Mouse (Mus musculus): ENCODE measurements around the gene Rpl27a.

Rpl27a gene

DNA sequence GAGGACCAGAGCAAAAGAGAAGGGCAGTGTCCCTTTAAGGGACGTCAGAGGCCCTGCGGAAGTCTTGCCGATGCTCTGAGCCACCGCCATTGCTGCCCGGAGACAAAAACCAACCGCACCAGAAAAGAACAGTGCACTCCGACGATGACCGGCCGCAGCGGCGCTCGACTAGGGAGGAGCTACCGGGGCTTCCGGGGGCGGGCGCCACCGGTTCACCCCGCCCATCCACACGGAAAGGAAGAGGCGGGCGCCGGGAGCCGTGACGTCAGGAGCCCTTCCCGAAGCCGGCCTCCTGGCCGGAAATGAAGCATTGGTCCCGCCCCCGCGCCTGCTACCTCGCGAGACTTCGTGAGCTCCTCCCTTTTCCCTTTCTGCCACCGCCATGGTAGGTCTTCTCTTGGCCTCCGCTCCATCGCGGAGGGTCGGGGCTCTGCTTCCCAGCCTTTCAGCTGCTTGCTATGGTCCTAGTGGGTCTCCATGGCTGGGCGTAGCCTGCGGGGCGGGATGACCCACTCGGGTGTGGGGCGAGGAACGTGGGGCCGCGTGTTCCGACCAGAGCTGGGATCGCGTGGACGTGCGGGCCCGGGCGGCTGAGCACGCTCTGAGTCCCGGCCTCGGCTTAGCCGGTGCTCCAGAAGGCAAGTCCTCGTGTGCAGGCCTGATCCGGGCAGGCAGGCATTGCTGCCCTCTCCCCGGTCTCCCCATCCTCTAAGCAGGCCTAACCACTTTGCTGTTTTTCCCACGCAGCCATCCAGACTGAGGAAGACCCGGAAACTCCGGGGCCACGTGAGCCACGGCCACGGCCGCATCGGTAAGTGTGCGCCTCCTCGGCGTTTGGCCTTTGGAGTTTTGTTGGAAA, at the start of gene Rpl27a:
Gene Rpl27a (plus strand): TSS at position 310 of the 859 bp plus-strand sequence.
- DNase-seq (ENCODE audit: low spot score in 2 of 2): peak; percentile 96 to 98

DNA sequence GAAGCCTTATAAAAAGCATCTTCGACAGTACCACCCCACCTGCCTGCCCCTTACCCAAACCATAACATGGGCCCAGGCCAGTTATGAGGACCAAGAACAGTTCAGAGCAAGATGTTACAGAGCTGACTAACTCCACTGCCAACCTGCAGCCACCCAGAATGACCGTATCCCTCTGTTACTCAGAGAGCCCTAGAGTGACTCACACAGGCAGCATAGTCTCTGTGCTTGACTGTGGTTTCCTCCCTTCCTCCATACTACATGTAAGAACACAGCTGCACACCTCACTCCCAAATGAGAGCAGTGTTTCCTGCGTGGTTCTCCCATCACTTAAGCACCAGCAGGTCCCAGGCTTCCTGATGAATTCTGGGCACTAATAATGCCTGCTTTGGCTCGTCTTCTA, 48.2 kb upstream of the Rpl27a start:
- DNase-seq (ENCODE audit: low spot score in 2 of 2): no peak

DNA sequence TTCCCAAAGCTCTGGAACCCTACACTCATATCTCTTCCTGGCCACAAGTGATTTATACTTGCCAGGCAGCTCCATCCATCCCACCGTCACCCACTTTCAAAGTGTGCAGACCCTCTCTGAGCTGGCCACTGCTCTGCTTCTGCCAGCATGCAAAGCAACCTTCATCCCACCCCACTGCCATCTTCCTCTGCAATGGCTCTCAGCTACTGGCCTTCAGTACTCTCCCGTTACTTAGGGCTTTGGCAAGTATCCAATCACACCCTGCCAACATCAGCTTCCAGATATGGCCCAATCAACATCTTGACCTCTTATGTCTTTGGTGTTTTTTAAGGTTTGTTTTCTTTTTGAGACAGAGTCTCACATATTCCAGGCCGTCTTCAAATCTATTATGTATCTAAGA, 41.0 kb upstream of the Rpl27a start:
- no peak for DNase-seq (ENCODE audit: low spot score in 2 of 2)

DNA sequence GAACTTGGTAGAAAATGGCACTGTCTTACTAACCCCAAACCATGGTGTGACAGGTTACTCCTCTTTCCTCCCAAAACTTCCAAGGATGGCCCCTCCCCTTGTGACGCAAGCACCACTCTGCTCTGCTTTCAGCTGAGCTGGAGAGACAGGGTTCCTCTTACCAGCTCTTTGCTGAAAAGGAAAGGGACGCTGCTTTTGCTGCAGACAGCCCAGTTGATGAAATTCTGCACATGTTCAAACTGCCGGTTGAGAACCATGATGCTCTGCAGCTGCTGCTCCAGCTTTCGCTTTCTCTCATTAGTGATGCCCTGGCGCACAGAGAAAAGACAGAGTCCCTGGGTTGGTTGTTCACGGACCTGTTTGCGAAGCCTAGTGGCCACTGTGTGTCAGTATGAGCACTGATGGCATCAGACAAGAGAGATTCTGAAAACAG, 38.2 kb upstream of the Rpl27a start:
- peak; percentile 29 to 33 for DNase-seq (ENCODE audit: low spot score in 2 of 2)

DNA sequence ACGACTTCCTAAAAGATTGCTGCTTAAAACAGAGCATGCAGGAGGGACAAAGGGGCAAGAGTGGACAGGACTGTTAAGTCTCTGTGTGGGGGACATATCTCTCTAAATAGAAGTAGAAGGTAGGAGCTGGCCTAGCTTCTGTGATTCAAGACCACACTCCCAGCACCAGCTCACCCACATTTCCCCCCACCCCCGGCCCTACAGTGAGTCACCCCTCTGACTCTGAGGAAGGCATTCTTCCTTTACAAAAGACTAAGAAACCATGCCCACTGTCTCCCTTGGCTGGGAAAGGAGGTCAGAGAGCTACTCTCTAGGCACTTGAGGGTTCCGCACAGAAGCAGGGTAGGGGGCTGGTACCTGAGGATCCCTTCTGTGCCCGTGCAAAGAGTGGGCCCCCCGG, 34.7 kb upstream of the Rpl27a start:
- no peak for DNase-seq (ENCODE audit: low spot score in 2 of 2)

DNA sequence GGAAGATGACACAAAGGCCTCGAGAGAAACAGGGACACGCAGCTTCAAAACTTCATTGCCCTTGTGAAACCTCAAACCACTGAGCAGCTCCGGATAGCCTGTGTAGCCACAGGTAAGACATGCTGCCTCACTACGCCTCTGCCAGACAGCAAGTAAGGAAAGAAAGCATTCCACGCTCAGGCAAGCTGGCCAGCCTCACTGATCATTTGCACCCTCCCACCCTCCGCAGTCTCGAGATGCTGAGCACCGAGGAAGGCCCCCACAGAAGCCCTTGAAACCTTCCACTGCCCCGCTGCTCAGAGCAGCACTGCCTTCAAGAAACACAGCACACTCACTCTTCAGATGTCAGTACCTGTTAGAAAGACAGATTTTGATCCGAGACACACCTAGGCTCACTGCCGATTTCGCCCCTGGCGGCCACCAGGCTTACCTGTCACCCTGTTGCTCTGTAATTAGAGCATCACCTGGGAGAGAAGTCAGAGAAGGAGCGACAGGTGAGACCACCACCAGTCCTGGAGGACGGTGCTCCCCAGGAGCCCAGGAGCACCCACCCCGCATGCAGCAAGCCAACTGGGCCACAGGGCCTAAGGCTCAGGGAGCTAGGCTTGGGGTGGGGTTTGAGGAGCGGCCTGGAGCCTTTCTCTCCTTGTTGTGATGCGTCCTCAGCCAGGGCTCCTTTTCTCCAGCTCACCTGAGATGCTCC, 26.2 kb upstream of the Rpl27a start:
- DNase-seq (ENCODE audit: low spot score in 2 of 2): no peak

DNA sequence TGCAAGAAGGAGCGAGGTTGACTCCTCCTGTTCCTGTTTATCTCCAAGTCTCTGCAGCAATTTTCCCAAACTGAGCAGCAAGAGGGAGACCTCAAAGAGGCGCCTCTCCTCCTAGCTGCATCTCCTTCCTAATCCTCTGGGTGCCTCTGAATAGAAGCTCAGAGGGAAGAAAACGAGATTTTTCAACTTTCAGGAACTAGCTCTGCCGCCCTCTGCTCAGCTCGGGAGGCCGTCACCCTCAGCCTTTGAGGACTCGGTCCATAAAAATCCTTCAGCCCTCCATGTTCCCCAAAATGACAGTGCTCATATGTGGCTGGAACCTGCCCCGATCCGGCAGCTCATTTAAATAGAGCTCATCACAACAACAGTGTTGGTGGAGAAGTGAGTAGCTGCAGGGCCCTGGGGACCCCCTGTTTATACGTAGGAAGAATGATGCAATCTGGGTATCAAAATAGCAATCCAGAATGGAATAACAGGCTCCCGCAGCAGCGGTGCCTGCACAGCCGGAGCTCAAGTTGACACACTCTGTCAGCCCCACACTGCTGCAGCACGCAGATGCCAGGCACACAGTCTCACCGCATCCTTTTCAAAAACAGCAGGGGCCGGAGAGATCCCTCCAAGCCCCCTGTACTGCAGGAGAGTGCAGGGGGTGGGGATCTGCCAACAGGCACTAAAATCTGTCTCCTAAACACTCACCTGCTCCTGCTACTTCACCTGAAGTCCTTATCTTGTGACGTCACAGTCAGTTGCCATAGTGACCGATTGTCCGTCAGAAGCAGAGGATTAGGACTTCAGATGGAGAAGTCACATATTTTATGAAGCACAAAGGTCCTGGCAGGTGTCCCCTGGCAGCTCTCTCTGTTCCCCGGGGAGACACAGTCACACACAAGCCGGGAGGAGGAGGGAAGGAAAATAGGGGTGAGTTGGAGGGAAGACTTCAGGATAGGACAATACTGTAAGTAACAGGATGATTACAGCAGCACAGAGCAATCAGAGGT, 25.3 kb upstream of the Rpl27a start:
- no peak for DNase-seq (ENCODE audit: low spot score in 2 of 2)

DNA sequence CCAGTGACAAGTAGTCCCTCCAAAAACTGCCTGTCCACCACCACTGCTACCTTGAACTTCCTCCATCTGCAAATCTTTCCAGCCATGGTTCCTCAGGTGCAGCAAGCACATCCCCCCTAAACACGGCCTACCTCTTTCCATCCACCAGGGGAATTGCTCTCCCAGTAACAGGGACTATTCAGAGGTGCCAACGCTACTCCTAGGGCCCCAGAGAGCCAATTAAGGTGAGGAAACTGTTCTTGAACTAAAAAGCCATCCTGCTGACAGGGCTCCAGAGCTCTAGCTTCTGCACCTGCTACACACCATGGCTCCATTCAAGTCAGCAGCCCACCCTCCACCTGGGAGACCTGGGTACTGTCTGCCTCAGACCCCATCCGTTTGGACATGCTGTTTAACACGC, 21.4 kb upstream of the Rpl27a start:
- no peak for DNase-seq (ENCODE audit: low spot score in 2 of 2)

DNA sequence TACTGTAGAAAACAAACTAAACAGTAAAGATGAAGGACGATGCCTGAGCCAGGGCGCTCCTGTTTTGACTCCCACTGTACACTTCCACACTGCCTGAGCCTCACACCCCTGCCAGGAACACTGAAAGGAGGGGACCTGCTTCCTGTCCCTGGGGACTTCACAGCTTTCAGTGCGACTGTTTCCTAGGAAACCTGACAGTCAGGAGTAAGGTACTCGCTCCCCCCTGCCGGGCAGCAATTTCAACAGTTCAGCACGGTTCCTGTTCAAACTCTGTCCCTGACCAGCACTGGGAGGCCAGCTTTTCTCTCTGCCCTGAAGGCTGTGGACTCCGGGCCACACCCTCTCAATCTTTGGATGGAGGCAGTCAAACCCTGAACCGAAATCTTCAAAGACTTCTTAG, 11.8 kb upstream of the Rpl27a start:
- DNase-seq (ENCODE audit: low spot score in 2 of 2): no peak

DNA sequence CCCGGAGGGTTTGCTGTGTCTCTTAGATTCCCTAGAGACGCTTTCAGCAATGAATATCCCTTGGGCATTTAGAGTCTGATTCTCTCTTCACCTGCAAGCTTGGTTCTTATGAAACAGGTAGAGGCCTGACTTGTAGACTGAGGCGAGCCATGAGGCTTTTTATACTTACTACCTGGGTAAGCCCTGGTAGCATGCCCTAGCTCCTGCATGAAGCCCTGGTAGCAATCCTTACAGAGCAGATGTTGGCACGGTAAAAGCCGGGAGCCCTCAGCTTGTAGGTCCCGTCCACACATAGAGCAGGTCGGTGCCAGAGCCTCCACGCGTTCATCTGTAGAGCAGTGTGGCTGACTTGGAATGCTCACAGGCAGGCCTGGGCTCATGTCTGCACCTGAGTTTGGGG, 11.4 kb upstream of the Rpl27a start:
- DNase-seq (ENCODE audit: low spot score in 2 of 2): no peak

DNA sequence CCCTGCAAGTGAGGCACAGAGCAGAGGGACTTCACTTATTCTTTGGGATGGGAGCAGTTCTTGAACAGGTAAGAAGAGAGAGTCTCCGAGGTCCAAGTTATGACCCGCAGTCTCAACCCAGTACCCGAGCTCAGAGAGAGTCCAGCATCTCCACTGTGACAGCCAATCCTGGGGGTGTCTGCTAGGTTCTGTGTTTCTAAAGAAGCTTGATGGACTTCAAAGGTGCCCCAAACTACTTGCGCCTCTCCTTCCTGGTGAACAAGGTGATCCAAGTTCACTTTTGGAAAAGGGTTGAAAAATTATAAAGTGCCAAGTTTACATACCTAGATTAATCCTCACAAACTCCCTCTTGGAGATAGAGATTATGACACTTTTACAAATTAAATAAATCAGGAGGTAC, 10.9 kb upstream of the Rpl27a start, which contains the start of gene Trim66:
Gene Trim66 (minus strand): TSS at position 101 of the 400 bp plus-strand sequence.
- DNase-seq (ENCODE audit: low spot score in 2 of 2): no peak

DNA sequence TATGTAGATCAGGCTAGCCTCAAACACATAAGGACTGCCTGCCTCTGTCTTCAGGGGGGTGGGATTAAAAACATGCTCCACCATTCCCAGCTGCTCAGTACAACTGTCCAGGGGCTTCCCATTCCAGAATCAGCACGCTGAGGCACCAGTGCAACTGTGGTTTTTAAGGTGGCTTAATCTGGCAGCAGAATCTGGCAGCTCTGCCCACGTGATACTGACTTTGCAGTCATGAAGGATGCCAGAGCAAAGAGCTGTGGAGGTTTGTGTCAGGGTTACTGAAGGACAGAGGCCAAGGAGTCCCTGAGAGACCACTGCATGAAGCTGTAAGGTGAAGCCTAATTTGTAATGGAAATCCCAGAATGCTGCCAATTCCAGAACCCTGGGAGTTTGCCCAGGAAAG, 8.1 kb upstream of the Rpl27a start:
- no peak for DNase-seq (ENCODE audit: low spot score in 2 of 2)

DNA sequence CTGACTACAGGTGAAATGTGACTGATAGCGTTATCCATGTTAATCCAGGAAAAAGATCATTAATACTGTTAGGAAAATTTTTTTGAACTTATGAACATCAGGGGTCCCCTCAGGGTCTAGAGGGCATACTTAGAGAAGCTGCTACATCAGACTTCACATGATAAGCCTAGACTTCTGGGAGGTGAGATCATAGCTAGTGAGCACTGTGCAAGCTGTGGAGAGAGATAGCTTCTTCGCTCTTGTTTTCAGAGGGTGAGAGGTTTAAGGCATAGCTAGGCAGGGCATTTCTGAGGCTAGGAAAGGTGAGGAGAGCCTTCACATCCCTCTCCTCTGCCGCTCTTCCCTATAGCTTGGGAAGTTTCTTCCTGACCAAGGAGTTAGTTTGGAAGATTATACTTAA, 7.1 kb upstream of the Rpl27a start:
- DNase-seq (ENCODE audit: low spot score in 2 of 2): no peak

DNA sequence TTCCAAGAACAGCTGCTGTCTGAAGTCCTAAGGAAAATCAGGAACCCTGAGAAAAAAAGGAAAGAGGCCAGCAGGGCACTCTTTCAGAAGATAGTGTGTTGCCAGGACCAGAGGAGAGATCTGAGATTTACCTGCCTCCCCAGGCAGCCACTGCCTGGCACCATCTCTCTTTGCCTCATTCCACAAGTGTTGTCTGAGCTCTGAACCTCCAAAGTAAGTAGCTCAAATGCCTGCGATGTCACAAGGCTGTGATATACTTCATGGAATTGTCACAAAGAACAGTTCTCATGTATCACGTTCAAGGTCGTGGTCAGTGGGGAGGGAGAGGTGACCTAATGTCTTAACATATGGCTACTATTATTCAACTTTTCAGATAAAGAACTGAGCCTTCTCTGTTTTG, 2.4 kb upstream of the Rpl27a start:
- DNase-seq (ENCODE audit: low spot score in 2 of 2): no peak

DNA sequence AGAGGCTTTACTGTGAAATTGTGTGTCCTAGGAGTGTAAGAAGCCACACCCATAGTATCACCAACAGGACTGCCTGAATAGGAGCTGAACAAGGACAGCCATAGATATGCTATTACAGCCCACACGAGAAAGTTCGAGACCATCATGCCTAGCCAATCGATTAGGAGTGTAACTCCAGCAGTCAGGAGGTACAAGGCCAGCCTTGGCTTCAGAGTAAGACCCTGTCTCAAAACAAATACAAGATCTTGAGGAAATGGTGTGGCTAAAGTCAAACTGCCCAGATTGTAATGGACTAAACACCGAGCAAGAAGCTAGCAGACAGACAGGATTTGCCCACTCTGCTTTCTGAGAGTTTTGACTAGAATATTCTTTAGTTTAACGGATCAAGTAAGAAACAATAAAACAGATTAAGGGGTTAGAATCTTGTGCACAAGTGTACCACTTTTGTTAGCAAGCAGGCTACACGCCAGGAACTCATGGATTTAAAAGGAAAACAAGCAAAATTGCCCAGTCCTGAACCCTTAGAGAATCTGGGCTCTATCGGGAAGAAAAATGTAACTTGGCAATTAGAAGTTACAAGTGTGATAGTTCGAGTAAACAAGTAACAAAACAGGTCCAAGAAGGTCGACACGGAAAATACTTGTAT, 788 bp upstream of the Rpl27a start:
- DNase-seq (ENCODE audit: low spot score in 2 of 2): no peak

DNA sequence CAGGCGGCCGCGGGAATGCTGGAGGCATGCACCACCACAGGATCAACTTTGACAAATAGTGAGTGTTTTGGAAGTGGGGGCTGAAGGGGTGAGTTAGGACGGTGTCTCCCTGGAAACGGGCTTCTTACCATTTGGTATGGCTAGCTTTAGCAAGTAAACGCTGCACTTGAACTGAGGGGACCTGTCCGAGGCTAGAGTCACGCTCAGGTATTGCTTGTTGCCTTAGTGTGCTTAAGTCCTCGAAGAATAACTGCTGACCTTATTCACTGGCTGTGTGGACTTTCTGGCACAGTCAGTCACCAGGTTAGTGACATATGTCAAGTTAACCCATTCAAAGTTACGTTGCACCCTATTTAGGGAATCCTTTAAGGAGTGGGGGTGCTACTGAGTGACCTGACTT, 989 bp downstream of the Rpl27a start:
- DNase-seq (ENCODE audit: low spot score in 2 of 2): no peak

DNA sequence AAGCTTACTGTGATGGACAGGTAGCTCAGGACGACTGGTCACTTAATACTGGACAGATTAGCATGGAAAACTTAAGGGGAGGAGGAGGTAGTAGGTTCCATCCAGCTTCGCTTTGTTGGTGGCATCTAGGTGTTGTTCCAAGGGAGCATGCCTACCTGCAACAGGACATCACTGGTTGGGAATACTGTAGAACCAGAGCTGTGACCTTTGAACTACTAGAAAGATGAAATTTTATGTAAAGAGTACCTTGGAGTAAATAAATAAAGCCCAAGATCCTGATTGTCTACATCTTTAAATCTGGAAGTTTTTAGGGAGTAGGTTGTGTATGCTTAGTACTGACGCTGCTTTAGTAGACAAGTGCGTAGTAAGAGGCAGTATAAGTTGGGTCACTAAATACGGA, 3.1 kb downstream of the Rpl27a start:
- no peak for DNase-seq (ENCODE audit: low spot score in 2 of 2)

DNA sequence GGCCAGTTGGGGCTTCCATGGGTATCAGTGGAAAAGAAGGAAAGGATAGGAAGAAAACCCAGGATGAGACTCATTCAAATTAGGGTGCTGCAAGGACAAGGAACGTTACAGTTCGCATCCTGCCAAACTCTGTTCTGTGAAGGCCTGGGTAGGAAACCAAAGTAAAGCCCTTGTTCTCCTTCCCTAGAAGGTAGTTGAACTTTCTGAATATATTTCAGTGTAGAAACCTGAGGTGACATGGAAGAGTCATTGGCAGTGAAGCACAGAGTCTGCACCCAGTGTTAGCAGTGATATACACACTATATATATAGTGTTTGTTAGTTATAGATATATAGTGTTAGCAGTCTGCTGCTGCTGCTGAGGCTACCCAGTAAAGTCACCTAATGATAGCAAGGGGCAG, 4.4 kb downstream of the Rpl27a start:
- DNase-seq (ENCODE audit: low spot score in 2 of 2): no peak

DNA sequence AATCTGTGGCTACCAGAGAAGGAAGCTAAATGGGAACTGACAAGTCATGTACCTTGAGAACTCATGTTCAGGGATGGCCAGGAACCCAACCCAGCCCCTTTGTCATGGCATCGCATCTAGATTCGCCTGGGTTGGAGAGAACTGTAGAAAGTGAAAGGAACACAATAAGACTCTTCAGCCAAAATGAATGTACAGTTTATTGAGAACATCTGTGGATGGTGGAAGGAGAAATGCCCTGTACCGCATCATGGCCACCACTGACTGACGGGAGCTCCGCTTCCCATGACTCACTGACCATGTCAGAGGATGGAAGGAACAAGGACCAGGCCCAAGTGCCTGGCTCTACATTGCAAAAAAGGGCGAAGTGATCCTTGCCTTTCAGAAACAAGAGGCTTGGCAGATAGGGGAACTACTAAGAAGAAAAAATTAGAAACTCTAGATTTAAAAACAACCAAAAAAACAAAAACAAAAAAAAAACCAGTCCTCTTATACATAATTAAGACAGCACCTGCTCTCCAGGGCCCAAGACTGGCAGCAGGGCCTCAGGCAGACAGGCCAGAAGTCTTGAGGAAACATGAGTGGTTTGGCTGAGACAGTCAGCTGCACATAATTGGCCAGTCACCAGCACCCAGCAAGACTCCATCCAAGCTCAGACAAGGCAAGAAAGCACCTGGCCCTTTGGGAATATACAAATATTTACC, 4.9 kb downstream of the Rpl27a start:
- no peak for DNase-seq (ENCODE audit: low spot score in 2 of 2)

DNA sequence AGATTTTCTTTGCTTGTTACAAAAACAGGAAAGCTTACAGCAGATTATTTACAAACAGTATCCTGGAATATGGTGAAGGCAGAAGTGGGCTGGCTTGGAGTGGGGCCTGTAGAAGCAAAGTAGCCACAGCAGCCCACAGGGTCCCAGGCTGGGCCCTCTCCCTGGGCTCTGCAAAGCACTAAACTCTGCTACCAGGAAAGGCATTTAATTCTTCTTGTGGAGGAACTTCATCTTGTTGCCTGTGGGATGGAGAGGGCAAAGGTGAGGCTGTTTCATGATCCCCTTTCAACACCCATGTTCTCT, 5.4 kb downstream of the Rpl27a start:
- DNase-seq (ENCODE audit: low spot score in 2 of 2): no peak

DNA sequence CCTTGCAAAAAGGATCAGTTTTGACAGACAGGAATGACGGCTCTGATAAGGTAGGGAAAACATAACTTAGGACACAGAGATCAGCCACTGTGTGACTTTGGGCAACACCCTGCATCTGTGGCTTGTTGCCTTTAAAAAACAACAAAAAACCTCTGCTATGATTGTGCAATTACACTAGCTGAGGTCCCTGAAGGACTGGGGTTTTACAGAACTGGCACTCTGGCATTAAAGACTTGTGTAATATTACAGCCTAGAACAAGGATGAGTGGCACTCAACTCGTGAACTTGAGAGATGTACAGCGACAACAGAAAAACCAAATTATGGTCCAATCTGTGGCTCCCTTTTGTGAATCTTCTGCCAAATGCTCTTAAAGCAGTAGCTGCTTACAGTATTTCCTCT, 5.8 kb downstream of the Rpl27a start:
- DNase-seq (ENCODE audit: low spot score in 2 of 2): no peak
